Mouse (Mus musculus): ENCODE results near the gene Zbtb20.

DNA sequence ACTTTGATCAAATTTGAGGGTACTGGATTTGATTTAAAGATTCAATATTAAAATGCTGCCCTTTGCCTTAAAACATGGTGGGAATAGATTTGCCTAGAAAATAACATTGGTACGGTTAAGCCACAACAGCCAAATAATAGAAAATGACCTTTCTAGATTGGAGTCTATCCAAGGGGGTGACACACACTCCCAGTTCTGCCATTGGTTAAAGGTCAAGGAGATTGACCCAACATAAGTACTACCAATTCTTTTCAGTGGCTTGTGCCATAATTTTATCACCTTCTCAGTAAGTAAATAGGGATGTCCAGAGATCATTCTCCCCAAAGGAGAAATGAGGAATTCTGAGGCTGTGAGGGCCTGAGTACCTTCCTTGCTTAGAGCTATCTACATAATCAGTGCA, 660.2 kb downstream of the Zbtb20 start:
- TF ChIP-seq POLR2A (IDR thresholded peaks at IDR 0.05; ENCODE audit: borderline replicate concordance, control insufficient read depth, low read depth, low read length) (no peak), CTCF (IDR thresholded peaks at IDR 0.05; ENCODE audit: control insufficient read depth, insufficient read depth, low read length) (no peak)

All from bone marrow, adult 2 months (tissue).